In the genomic region with DNA sequence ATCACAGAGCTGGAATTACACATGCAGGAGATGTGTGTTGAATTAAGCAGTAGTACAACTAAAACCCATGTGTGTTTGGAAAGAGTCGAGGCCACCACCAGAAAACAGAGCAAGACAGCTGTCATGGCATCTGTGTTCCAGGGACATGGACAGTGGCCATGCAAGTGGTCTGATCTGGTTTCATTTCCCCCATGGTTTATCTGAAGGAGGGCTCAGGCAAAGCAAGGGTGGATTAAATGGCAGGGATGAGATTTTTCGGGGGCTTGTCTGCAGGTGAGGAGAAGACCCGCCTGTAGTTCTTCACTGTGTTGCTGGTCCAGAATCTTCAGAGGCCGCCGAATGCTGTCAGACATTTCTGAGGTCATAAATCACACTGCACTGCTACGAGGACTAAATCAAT, we compare ENCODE assay signal across 15 mouse cellular contexts.
"Had no signal": no experiment of that assay in that cellular context is flagged by ENCODE, and none has a peak within 500 bp of the region (broad histone marks: within the 10 kb centered on the region; RNA-seq: fewer than 3 reads in every experiment).

No protein-coding gene starts in this region.

- H3K27me3 ChIP-seq: limb, embryonic 13.5 days; liver, embryonic 15.5 days; midbrain, embryonic 15.5 days; neural tube, embryonic 13.5 days had no signal

- H3K4me1 ChIP-seq: limb, embryonic 13.5 days; liver, embryonic 15.5 days; midbrain, embryonic 15.5 days; neural tube, embryonic 13.5 days had no signal

- ATAC-seq: midbrain, embryonic 15.5 days had no signal

- H3K27ac ChIP-seq: layer of hippocampus, adult 2 months; limb, embryonic 13.5 days; liver, embryonic 15.5 days; midbrain, embryonic 10.5 days; midbrain, embryonic 15.5 days; neural tube, embryonic 13.5 days had no signal

- H3K4me2 ChIP-seq: limb, embryonic 13.5 days; liver, embryonic 15.5 days; lung, embryonic 14.5 days; midbrain, embryonic 15.5 days; neural tube, embryonic 13.5 days had no signal

- H3K9ac ChIP-seq: limb, embryonic 13.5 days; liver, embryonic 15.5 days; lung, embryonic 14.5 days; midbrain, embryonic 15.5 days; neural tube, embryonic 13.5 days had no signal

- DNase-seq: kidney, adult 9 months; kidney, postnatal 4 days; left cerebral cortex, postnatal 4 days; lung, embryonic 14.5 days; lung, postnatal 10 days; lung, postnatal 4 days; retina, postnatal 1 day; right cerebral cortex, postnatal 14 days; thymus, postnatal 4 days had no signal

- H3K4me3 ChIP-seq: layer of hippocampus, adult 2 months; limb, embryonic 13.5 days; liver, embryonic 15.5 days; midbrain, embryonic 10.5 days; midbrain, embryonic 15.5 days; neural tube, embryonic 13.5 days had no signal

- H3K36me3 ChIP-seq: limb, embryonic 13.5 days; liver, embryonic 15.5 days; midbrain, embryonic 10.5 days; midbrain, embryonic 15.5 days; neural tube, embryonic 13.5 days had no signal

- H3K9me3 ChIP-seq: limb, embryonic 13.5 days; liver, embryonic 15.5 days; midbrain, embryonic 10.5 days; midbrain, embryonic 15.5 days; neural tube, embryonic 13.5 days had no signal
